In genomic region chr11:65160991-65161880, GRCm38 (mm10) we compare ENCODE assay signal across 9 mouse cellular contexts. TPM values are rescaled to one million over a fixed set of nuclear protein-coding genes. Genes with fewer than 3 reads are reported as not detected.
A peak's percentile ranks its signal among the peaks of the same experiment; 100 is the strongest.
DNase-seq lines count a peak whose midpoint lies in the region; ATAC-seq and TF ChIP-seq lines count a peak whose summit lies in the region.
"Had no signal": no experiment of that assay in that cellular context is flagged by ENCODE, and none has a peak within 500 bp of the region (broad histone marks: within the 10 kb centered on the region; RNA-seq: fewer than 3 reads in every experiment).

No protein-coding gene starts in this region.

- H3K4me1 ChIP-seq in kidney, embryonic 14.5 days (ENCODE audit: control insufficient read depth, insufficient read depth, low read length), result peaks cover 10% of the 10 kb centered on the region; the same call in 1 of the 2 replicates
- H3K4me1 ChIP-seq in embryonic facial prominence, embryonic 15.5 days, result peaks cover 13% of the 10 kb centered on the region

- H3K4me3 ChIP-seq in kidney, embryonic 14.5 days (ENCODE audit: low read length), result peak overlapping the region; percentile 87
- peak overlapping the region; percentile 88 for H3K4me3 ChIP-seq in embryonic facial prominence, embryonic 15.5 days (replicated peaks)
- H3K4me3 ChIP-seq in myocyte, result peak overlapping the region; percentile 31

- H3K9ac ChIP-seq in kidney, embryonic 14.5 days (ENCODE audit: low read depth, low read length), result peak overlapping the region; percentile 81
- H3K9ac ChIP-seq in embryonic facial prominence, embryonic 15.5 days, result no peak overlapping the region

- H3K36me3 ChIP-seq in kidney, embryonic 14.5 days (ENCODE audit: control insufficient read depth, insufficient read depth, low read length), result no peaks in the 10 kb centered on the region
- H3K36me3 ChIP-seq in embryonic facial prominence, embryonic 15.5 days, result no peaks in the 10 kb centered on the region
- H3K36me3 ChIP-seq in myocyte (ENCODE audit: control insufficient read depth, insufficient read depth), result no peaks in the 10 kb centered on the region

- no peak overlapping the region for H3K27ac ChIP-seq in kidney, embryonic 14.5 days (ENCODE audit: low read depth, low read length)
- H3K27ac ChIP-seq in embryonic facial prominence, embryonic 15.5 days (replicated peaks), result no peak overlapping the region

- H3K79me2 ChIP-seq in myocyte (ENCODE audit: control insufficient read depth, insufficient read depth), result peaks cover 7% of the 10 kb centered on the region

- H3K4me2 ChIP-seq in kidney, embryonic 14.5 days (replicated peaks; ENCODE audit: low read depth, low read length), result peak overlapping the region; percentile 77
- H3K4me2 ChIP-seq in embryonic facial prominence, embryonic 15.5 days (replicated peaks), result peak overlapping the region; percentile 99
- H3K4me2 ChIP-seq in myocyte (ENCODE audit: low read depth), result peak overlapping the region; percentile 98

- intact Hi-C loops in left cerebral cortex, postnatal 36 days (cut with DNase I), result loop anchor here (5.0 kb wide), 1 partner anchor 74 kb away; no protein-coding TSS in a partner anchor

- H3K27me3 ChIP-seq in kidney, embryonic 14.5 days (ENCODE audit: control insufficient read depth, insufficient read depth, low read length), result no peaks in the 10 kb centered on the region; the same call in 1 of the 2 replicates
- no peaks in the 10 kb centered on the region for H3K27me3 ChIP-seq in embryonic facial prominence, embryonic 15.5 days
- no peaks in the 10 kb centered on the region for H3K27me3 ChIP-seq in myocyte (ENCODE audit: control insufficient read depth, insufficient read depth, insufficient read length)

- DNase-seq in kidney, postnatal 14 days, result no peak
- peak; percentile 25 to 33 for DNase-seq in left cerebral cortex, postnatal 36 days (ENCODE audit: low spot score in 2 of 2)
- no peak for DNase-seq in embryo, embryonic 11 days
- DNase-seq in gastrocnemius, adult 8-10 months (ENCODE audit: low spot score in 2 of 2), result no peak
- DNase-seq in thymus, postnatal 4 days, result no peak

- ATAC-seq in kidney, embryonic 14.5 days (ENCODE audit: low FRiP score, low TSS enrichment), result no peak
- ATAC-seq in embryonic facial prominence, embryonic 15.5 days (ENCODE audit: insufficient number of reproducible peaks, low FRiP score, low TSS enrichment, low read depth), result 0 out of 2 replicates have a peak, but pooled peaks have one; percentile 35

- 57% methylated on average over 7 of the region's 7 CpGs for WGBS in kidney, embryonic 14.5 days
- WGBS in embryonic facial prominence, embryonic 15.5 days, result 37% methylated on average over 7 of the region's 7 CpGs

- no peaks in the 10 kb centered on the region for H3K9me3 ChIP-seq in kidney, embryonic 14.5 days (ENCODE audit: control insufficient read depth, low read length)
- no peaks in the 10 kb centered on the region for H3K9me3 ChIP-seq in embryonic facial prominence, embryonic 15.5 days (replicated peaks)

- H3ac ChIP-seq in myocyte (ENCODE audit: control insufficient read depth, insufficient read length), result no peak overlapping the region

- TF ChIP-seq POLR2A in myocyte (IDR thresholded peaks at IDR 0.05; ENCODE audit: insufficient read length, low read depth), result no peak

TF ChIP-seq in myocyte, 11 proteins besides CTCF, POLR2A, EP300 and RAD21:
- TF ChIP-seq MYOG (IDR thresholded peaks at IDR 0.05; ENCODE audit: control insufficient read depth in 1 of 3, insufficient read depth in 1 of 3, insufficient read length in 2 of 3, low read depth in 2 of 3), result no peak
- no peak for TF ChIP-seq TCF12 (IDR thresholded peaks at IDR 0.05; ENCODE audit: insufficient read depth, poor library complexity, severe bottlenecking)
- TF ChIP-seq SRF (IDR thresholded peaks at IDR 0.05; ENCODE audit: control insufficient read depth, insufficient read length, low read depth), result no peak
- TF ChIP-seq E2F4 (IDR thresholded peaks at IDR 0.05; ENCODE audit: insufficient read depth), result no peak
- TF ChIP-seq CEBPB (IDR thresholded peaks at IDR 0.05; ENCODE audit: insufficient read depth, poor library complexity, severe bottlenecking), result no peak
- no peak for TF ChIP-seq POLR2AphosphoS2 (IDR thresholded peaks at IDR 0.05; ENCODE audit: insufficient read length, low read depth)
- no peak for TF ChIP-seq REST (IDR thresholded peaks at IDR 0.05; ENCODE audit: insufficient read depth, insufficient read length)
- TF ChIP-seq TCF3 (IDR thresholded peaks at IDR 0.05; ENCODE audit: insufficient read length, low read depth), result no peak
- no peak for TF ChIP-seq USF1 (IDR thresholded peaks at IDR 0.05; ENCODE audit: low read depth)
- no peak for TF ChIP-seq MYOD1 (IDR thresholded peaks at IDR 0.05; ENCODE audit: control insufficient read depth in 1 of 3, insufficient read length in 2 of 3, low read depth in 2 of 3)
- TF ChIP-seq MAX (IDR thresholded peaks at IDR 0.05; ENCODE audit: low read depth), result no peak
TF ChIP-seq in myocyte: peak in this region for 0.

RNA-seq across cellular contexts. Expression of gene Arhgap44, which starts 1.5 kb away (rescaled TPM):
- 7.2 TPM in 2 replicates for polyA plus RNA-seq in kidney, embryonic 14.5 days (2014; fragmentation: Nextera tagmentation; extraction: Ambion mirVana)
- 6.6 and 6.8 TPM in 2 replicates for polyA plus RNA-seq in embryonic facial prominence, embryonic 15.5 days (2015; fragmentation: Nextera tagmentation; extraction: Ambion mirVana)
- total RNA-seq in left cerebral cortex, postnatal 36 days (2021), result 100 to 1,000 TPM; 145 to 152 TPM
- polyA plus RNA-seq in myocyte (2012; fragmentation: generic; extraction: Trizol), result 7.5 TPM
- 10 to 100 TPM in 3 of 4 experiments, 1 to 10 TPM in 1; 8.4 to 11.2 (median 10.9) TPM for total RNA-seq in gastrocnemius, adult 8-10 months (2022)
- total RNA-seq: hematopoietic stem cell, adult 5-6 weeks had no signal

RNA-seq across cellular contexts. Expression of gene 1700086D15Rik, which starts 1.5 kb away (rescaled TPM):
- polyA plus RNA-seq in kidney, embryonic 14.5 days (2014; fragmentation: Nextera tagmentation; extraction: Ambion mirVana), result not detected in 2 replicates
- not detected in 2 replicates for polyA plus RNA-seq in embryonic facial prominence, embryonic 15.5 days (2015; fragmentation: Nextera tagmentation; extraction: Ambion mirVana)
- total RNA-seq in left cerebral cortex, postnatal 36 days (2021), result 1 to 10 TPM; 2.1 to 3.7 TPM
- not detected for polyA plus RNA-seq in myocyte (2012; fragmentation: generic; extraction: Trizol)
- total RNA-seq in gastrocnemius, adult 8-10 months (2022), result under 1 TPM in 1 of 4 experiments, not detected in 3; 0.22 TPM
- total RNA-seq: hematopoietic stem cell, adult 5-6 weeks had no signal

Comparison
In these comparisons a context has a peak if more than half of its experiments do, and no peak if none do; other contexts are left out.
1. H3K4me3 ChIP-seq: peak in every context shown above with its lines; median percentile 88 in embryonic facial prominence, embryonic 15.5 days; 87 in kidney, embryonic 14.5 days; 31 in myocyte.
2. DNase-seq: peak in left cerebral cortex, postnatal 36 days (2 of 2); none in kidney, postnatal 14 days (single experiment), embryo, embryonic 11 days (single experiment), gastrocnemius, adult 8-10 months (0 of 2) and thymus, postnatal 4 days (single experiment).
3. Peak in every context shown above with its lines, with median percentiles within 50 percentile points of each other: H3K4me2 ChIP-seq.